Mouse (Mus musculus): Measurements from ENCODE around the gene Ankrd44. TPM values are rescaled to one million over a fixed set of nuclear protein-coding genes. Genes with fewer than 3 reads are reported as not detected.
A peak's percentile ranks its signal among the peaks of the same experiment; 100 is the strongest.

Ankrd44 gene
- polyA plus RNA-seq, 1 experiment from 2014 or later, result 4.8 TPM

- Histone ChIP-seq H3K9me3 (replicated peaks; ENCODE audit: control insufficient read depth, low read length) (no peaks in the 10 kb centered on the region), H3K27me3 (ENCODE audit: control insufficient read depth, insufficient read depth, low read depth, low read length) (no peaks in the 10 kb centered on the region), H3K9ac (ENCODE audit: low read depth, low read length) (no peak overlapping the region), H3K4me2 (ENCODE audit: low read depth, low read length) (no peak overlapping the region), H3K36me3 (ENCODE audit: control insufficient read depth, insufficient read depth) (no peaks in the 10 kb centered on the region), H3K27ac (ENCODE audit: low read length) (no peak overlapping the region), H3K4me1 (ENCODE audit: control insufficient read depth, low read depth, low read length) (no peaks in the 10 kb centered on the region; the same call in 1 of the 2 replicates), H3K4me3 (ENCODE audit: low read depth, low read length) (no peak overlapping the region)
- WGBS (ENCODE audit: insufficient replicate concordance), result 61% methylated on average over 2 of the region's 2 CpGs
- ATAC-seq (ENCODE audit: low read depth), result no peak
These were observed 119.9 kb downstream of the Ankrd44 start for GRCm38 (mm10) chr1:54806116-54806850.

GRCm38 (mm10) chr1:54804406-54804805 lies 121.8 kb downstream of the Ankrd44 start:
- Histone ChIP-seq H3K27me3 (ENCODE audit: control insufficient read depth, insufficient read depth, low read depth, low read length) (no peaks in the 10 kb centered on the region), H3K4me3 (ENCODE audit: low read depth, low read length) (no peak overlapping the region), H3K4me1 (ENCODE audit: control insufficient read depth, low read depth, low read length) (no peaks in the 10 kb centered on the region), H3K9ac (ENCODE audit: low read depth, low read length) (no peak overlapping the region), H3K9me3 (replicated peaks; ENCODE audit: control insufficient read depth, low read length) (no peaks in the 10 kb centered on the region), H3K27ac (ENCODE audit: low read length) (no peak overlapping the region), H3K4me2 (ENCODE audit: low read depth, low read length) (no peak overlapping the region), H3K36me3 (ENCODE audit: control insufficient read depth, insufficient read depth) (no peaks in the 10 kb centered on the region)
- 63% methylated on average over 9 of the region's 9 CpGs for WGBS (ENCODE audit: insufficient replicate concordance)
- no peak for ATAC-seq (ENCODE audit: low read depth)

- Histone ChIP-seq H3K9ac (ENCODE audit: low read depth, low read length) (no peak overlapping the region), H3K36me3 (ENCODE audit: control insufficient read depth, insufficient read depth) (no peaks in the 10 kb centered on the region), H3K4me2 (ENCODE audit: low read depth, low read length) (no peak overlapping the region), H3K27ac (ENCODE audit: low read length) (no peak overlapping the region), H3K9me3 (replicated peaks; ENCODE audit: control insufficient read depth, low read length) (no peaks in the 10 kb centered on the region), H3K4me3 (ENCODE audit: low read depth, low read length) (no peak overlapping the region), H3K4me1 (ENCODE audit: control insufficient read depth, low read depth, low read length) (no peaks in the 10 kb centered on the region), H3K27me3 (ENCODE audit: control insufficient read depth, insufficient read depth, low read depth, low read length) (no peaks in the 10 kb centered on the region)
- WGBS (ENCODE audit: insufficient replicate concordance), result 69% methylated on average over 11 of the region's 11 CpGs
- no peak for ATAC-seq (ENCODE audit: low read depth)
These were observed 123.5 kb downstream of the Ankrd44 start for GRCm38 (mm10) chr1:54802703-54803102.

- no peak for ATAC-seq (ENCODE audit: low read depth)
- no peak overlapping the region for H3K9ac ChIP-seq (ENCODE audit: low read depth, low read length)
- no peak overlapping the region for H3K4me3 ChIP-seq (ENCODE audit: low read depth, low read length)
- no peaks in the 10 kb centered on the region for H3K27me3 ChIP-seq (ENCODE audit: control insufficient read depth, insufficient read depth, low read depth, low read length)
- H3K27ac ChIP-seq (ENCODE audit: low read length), result no peak overlapping the region
- H3K4me1 ChIP-seq (ENCODE audit: control insufficient read depth, low read depth, low read length), result no peaks in the 10 kb centered on the region
- WGBS (ENCODE audit: insufficient replicate concordance), result 61% methylated on average over 2 of the region's 3 CpGs
- H3K9me3 ChIP-seq (replicated peaks; ENCODE audit: control insufficient read depth, low read length), result no peaks in the 10 kb centered on the region
- no peaks in the 10 kb centered on the region for H3K36me3 ChIP-seq (ENCODE audit: control insufficient read depth, insufficient read depth)
- no peak overlapping the region for H3K4me2 ChIP-seq (ENCODE audit: low read depth, low read length)
These were observed 124.9 kb downstream of the Ankrd44 start for GRCm38 (mm10) chr1:54801256-54801655.

GRCm38 (mm10) chr1:54799421-54799820 lies 126.8 kb downstream of the Ankrd44 start:
- Histone ChIP-seq H3K27me3 (ENCODE audit: control insufficient read depth, insufficient read depth, low read depth, low read length) (no peaks in the 10 kb centered on the region), H3K27ac (ENCODE audit: low read length) (no peak overlapping the region), H3K9me3 (replicated peaks; ENCODE audit: control insufficient read depth, low read length) (no peaks in the 10 kb centered on the region), H3K9ac (ENCODE audit: low read depth, low read length) (no peak overlapping the region), H3K4me3 (ENCODE audit: low read depth, low read length) (no peak overlapping the region), H3K4me1 (ENCODE audit: control insufficient read depth, low read depth, low read length) (no peaks in the 10 kb centered on the region), H3K4me2 (ENCODE audit: low read depth, low read length) (no peak overlapping the region), H3K36me3 (ENCODE audit: control insufficient read depth, insufficient read depth) (no peaks in the 10 kb centered on the region; the same call in 1 of the 2 replicates)
- 53% methylated on average over 1 of the region's 1 CpGs for WGBS (ENCODE audit: insufficient replicate concordance)
- no peak for ATAC-seq (ENCODE audit: low read depth)

- Histone ChIP-seq H3K4me1 (ENCODE audit: control insufficient read depth, low read depth, low read length) (no peaks in the 10 kb centered on the region), H3K9me3 (replicated peaks; ENCODE audit: control insufficient read depth, low read length) (no peaks in the 10 kb centered on the region), H3K9ac (ENCODE audit: low read depth, low read length) (no peak overlapping the region), H3K4me2 (ENCODE audit: low read depth, low read length) (no peak overlapping the region), H3K27me3 (ENCODE audit: control insufficient read depth, insufficient read depth, low read depth, low read length) (no peaks in the 10 kb centered on the region), H3K27ac (ENCODE audit: low read length) (no peak overlapping the region), H3K4me3 (ENCODE audit: low read depth, low read length) (no peak overlapping the region), H3K36me3 (ENCODE audit: control insufficient read depth, insufficient read depth) (no peaks in the 10 kb centered on the region; the same call in 1 of the 2 replicates)
- ATAC-seq (ENCODE audit: low read depth), result peak; percentile 37; the same call in 1 of the 2 replicates
- WGBS (ENCODE audit: insufficient replicate concordance), result 20% methylated on average over 3 of the region's 3 CpGs
These were observed 127.8 kb downstream of the Ankrd44 start for GRCm38 (mm10) chr1:54798415-54798814.

GRCm38 (mm10) chr1:54794709-54795108 lies 131.5 kb downstream of the Ankrd44 start:
- no peak for ATAC-seq (ENCODE audit: low read depth)
- H3K9me3 ChIP-seq (replicated peaks; ENCODE audit: control insufficient read depth, low read length), result no peaks in the 10 kb centered on the region
- no peak overlapping the region for H3K9ac ChIP-seq (ENCODE audit: low read depth, low read length)
- no peak overlapping the region for H3K4me3 ChIP-seq (ENCODE audit: low read depth, low read length)
- no peak overlapping the region for H3K4me2 ChIP-seq (ENCODE audit: low read depth, low read length)
- no peaks in the 10 kb centered on the region for H3K4me1 ChIP-seq (ENCODE audit: control insufficient read depth, low read depth, low read length)
- H3K36me3 ChIP-seq (ENCODE audit: control insufficient read depth, insufficient read depth), result no peaks in the 10 kb centered on the region; the same call in 1 of the 2 replicates
- 71% methylated on average over 2 of the region's 2 CpGs for WGBS (ENCODE audit: insufficient replicate concordance)
- no peaks in the 10 kb centered on the region for H3K27me3 ChIP-seq (ENCODE audit: control insufficient read depth, insufficient read depth, low read depth, low read length)
- H3K27ac ChIP-seq (ENCODE audit: low read length), result no peak overlapping the region

GRCm38 (mm10) chr1:54791406-54791805 lies 134.8 kb downstream of the Ankrd44 start:
- H3K9me3 ChIP-seq (replicated peaks; ENCODE audit: control insufficient read depth, low read length), result no peaks in the 10 kb centered on the region
- no peak overlapping the region for H3K27ac ChIP-seq (ENCODE audit: low read length)
- no peaks in the 10 kb centered on the region for H3K4me1 ChIP-seq (ENCODE audit: control insufficient read depth, low read depth, low read length)
- no peak overlapping the region for H3K4me3 ChIP-seq (ENCODE audit: low read depth, low read length)
- H3K4me2 ChIP-seq (ENCODE audit: low read depth, low read length), result no peak overlapping the region
- H3K9ac ChIP-seq (ENCODE audit: low read depth, low read length), result no peak overlapping the region
- H3K36me3 ChIP-seq (ENCODE audit: control insufficient read depth, insufficient read depth), result no peaks in the 10 kb centered on the region; the same call in 1 of the 2 replicates
- H3K27me3 ChIP-seq (ENCODE audit: control insufficient read depth, insufficient read depth, low read depth, low read length), result no peaks in the 10 kb centered on the region
- ATAC-seq (ENCODE audit: low read depth), result no peak
- 51% methylated on average over 3 of the region's 3 CpGs for WGBS (ENCODE audit: insufficient replicate concordance)

- H3K9me3 ChIP-seq (replicated peaks; ENCODE audit: control insufficient read depth, low read length), result no peaks in the 10 kb centered on the region
- no peak for ATAC-seq (ENCODE audit: low read depth)
- H3K9ac ChIP-seq (ENCODE audit: low read depth, low read length), result no peak overlapping the region
- no peaks in the 10 kb centered on the region for H3K27me3 ChIP-seq (ENCODE audit: control insufficient read depth, insufficient read depth, low read depth, low read length)
- WGBS (ENCODE audit: insufficient replicate concordance), result 43% methylated on average over 7 of the region's 7 CpGs
- H3K4me3 ChIP-seq (ENCODE audit: low read depth, low read length), result no peak overlapping the region
- no peaks in the 10 kb centered on the region for H3K36me3 ChIP-seq (ENCODE audit: control insufficient read depth, insufficient read depth)
- no peak overlapping the region for H3K4me2 ChIP-seq (ENCODE audit: low read depth, low read length)
- no peaks in the 10 kb centered on the region for H3K4me1 ChIP-seq (ENCODE audit: control insufficient read depth, low read depth, low read length)
- no peak overlapping the region for H3K27ac ChIP-seq (ENCODE audit: low read length)
These were observed 136.7 kb downstream of the Ankrd44 start for GRCm38 (mm10) chr1:54789327-54789960.

Measured in liver, embryonic 16.5 days (tissue).